Mouse (Mus musculus): ENCODE data around the gene March6.

DNA sequence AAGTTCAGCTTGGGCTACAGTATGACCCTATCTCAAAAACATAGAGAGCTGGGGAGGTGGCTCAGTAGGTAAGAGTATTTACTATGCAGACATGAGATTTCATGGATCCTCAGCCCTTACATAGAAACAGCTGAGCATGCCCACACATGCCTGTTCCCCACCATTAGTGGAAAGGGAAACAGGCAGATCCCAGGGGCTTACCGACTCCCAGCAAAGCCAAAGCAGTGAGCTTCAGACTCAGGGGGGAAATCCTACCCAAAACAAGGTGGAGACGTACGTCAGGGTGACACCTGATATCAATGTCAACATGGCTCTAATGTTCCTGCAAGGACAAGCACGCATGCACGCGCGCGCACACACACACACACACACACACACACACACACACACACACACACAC is 99.0 kb downstream of the March6 start:
- TF ChIP-seq POLR2A (IDR thresholded peaks at IDR 0.05; ENCODE audit: borderline replicate concordance, low read depth, low read length) (no peak), CTCF (IDR thresholded peaks at IDR 0.05; ENCODE audit: low read depth, low read length) (no peak)
